Mouse (Mus musculus) stomach, embryonic 15.5 days (tissue): Measurements from ENCODE around the gene Dnah9. TPM values are rescaled to one million over a fixed set of nuclear protein-coding genes. Genes with fewer than 3 reads are reported as not detected.

Source experiments
- ATAC-seq: fragments of 200-750 bp; cut with Nextera tagmentation; 2 replicates; pipeline ENCODE4 v1.8.0; 2017; ENCODE audit warnings: low read depth, moderate number of reproducible peaks, moderate TSS enrichment; ENCODE audit not compliant: insufficient read depth, low FRiP score
- H3K27ac ChIP-seq: fragments of 300-500 bp; sonication (generic); 2 replicates; pipeline ENCODE4 v1.5.1; 2015; ENCODE audit warnings: mild to moderate bottlenecking, inconsistent platforms
- H3K27me3 ChIP-seq: fragments of 300-500 bp; sonication (generic); replicated peaks from 2 replicates; pipeline ENCODE4 v1.6.1; 2015; ENCODE audit warnings: inconsistent platforms
- H3K36me3 ChIP-seq: fragments of 300-500 bp; sonication (generic); 2 replicates; pipeline ENCODE4 v1.6.1; 2015; ENCODE audit warnings: inconsistent platforms
- H3K4me1 ChIP-seq: fragments of 300-500 bp; sonication (generic); 2 replicates; pipeline ENCODE4 v1.6.1; 2015; ENCODE audit warnings: inconsistent platforms
- H3K4me2 ChIP-seq: fragments of 300-500 bp; sonication (generic); 2 replicates; pipeline ENCODE4 v1.6.1; 2015; ENCODE audit warnings: mild to moderate bottlenecking, inconsistent platforms
- H3K4me3 ChIP-seq: fragments of 300-500 bp; sonication (generic); replicated peaks from 2 replicates; pipeline ENCODE4 v1.5.1; 2015; ENCODE audit warnings: inconsistent platforms
- H3K9ac ChIP-seq: fragments of 300-500 bp; sonication (generic); 2 replicates; pipeline ENCODE4 v1.6.1; 2015; ENCODE audit warnings: inconsistent platforms
- H3K9me3 ChIP-seq: fragments of 300-500 bp; sonication (generic); 2 replicates; pipeline ENCODE4 v1.6.1; 2016; ENCODE audit warnings: inconsistent platforms
- WGBS: fragments of 180-500 bp; shearing (Covaris S2); methylation state at CpG from one replicate; pipeline ENCODE4 v1.1.7; 2015; 5-methylcytosine and 5-hydroxymethylcytosine counted together
- polyA plus RNA-seq: library from polyadenylated mRNA; unstranded; fragments of >200 nt; fragmentation: Nextera tagmentation; extraction: Ambion mirVana; gene quantifications from 2 replicates; pipeline ENCODE4 v1.2.1, GENCODE M21; 2015

Dnah9 gene
- polyA plus RNA-seq, 1 experiment from 2014 or later = 0.27 TPM

DNA sequence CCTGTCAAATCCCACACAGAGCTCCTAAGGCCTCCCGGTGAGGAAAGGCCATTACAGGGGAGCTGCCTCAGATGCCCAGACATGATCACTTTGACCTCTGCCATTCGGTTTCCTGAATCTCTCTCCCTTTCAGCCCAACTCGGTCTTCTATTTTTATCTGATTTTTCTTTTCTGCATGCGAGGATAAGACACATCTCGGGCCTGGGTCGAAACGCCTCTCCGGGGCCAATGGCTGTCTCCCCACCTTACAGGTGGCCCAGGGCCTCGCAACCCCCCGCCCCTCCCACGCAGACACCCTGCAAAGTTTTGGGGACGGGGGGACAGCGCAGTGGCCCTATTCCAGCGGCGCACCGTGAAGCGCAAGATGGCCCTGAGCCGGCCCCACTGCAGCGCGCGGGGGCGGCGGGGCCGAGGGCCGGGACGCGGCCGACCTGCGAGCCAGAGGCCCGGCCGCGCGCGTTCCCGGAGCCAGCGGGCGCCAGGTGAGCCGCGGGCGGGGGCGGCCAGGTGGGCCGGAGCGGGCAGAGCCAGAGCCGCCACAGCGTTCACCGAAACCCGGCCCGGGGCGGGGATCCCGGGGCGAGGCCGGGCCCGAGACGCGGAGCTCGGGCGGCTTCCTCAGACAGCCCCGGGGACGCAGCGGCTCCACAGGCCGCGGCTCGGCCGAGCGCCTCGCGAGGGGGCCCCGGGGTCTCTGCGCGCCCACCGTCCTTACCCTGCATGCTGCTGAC, 380.8 kb downstream of the Dnah9 start:
- Histone ChIP-seq H3K27me3 (no peaks in the 10 kb centered on the region), H3K27ac (peak overlapping the region; percentile 88), H3K9me3 (no peaks in the 10 kb centered on the region), H3K4me1 (peaks cover 11% of the 10 kb centered on the region; the same call in 1 of the 2 replicates), H3K36me3 (no peaks in the 10 kb centered on the region), H3K4me3 (peak overlapping the region; percentile 95), H3K9ac (peak overlapping the region; percentile 95), H3K4me2 (peak overlapping the region; percentile 63)
- ATAC-seq = peak; percentile 83
- WGBS = under 1% methylated on average over 68 of the region's 71 CpGs

DNA sequence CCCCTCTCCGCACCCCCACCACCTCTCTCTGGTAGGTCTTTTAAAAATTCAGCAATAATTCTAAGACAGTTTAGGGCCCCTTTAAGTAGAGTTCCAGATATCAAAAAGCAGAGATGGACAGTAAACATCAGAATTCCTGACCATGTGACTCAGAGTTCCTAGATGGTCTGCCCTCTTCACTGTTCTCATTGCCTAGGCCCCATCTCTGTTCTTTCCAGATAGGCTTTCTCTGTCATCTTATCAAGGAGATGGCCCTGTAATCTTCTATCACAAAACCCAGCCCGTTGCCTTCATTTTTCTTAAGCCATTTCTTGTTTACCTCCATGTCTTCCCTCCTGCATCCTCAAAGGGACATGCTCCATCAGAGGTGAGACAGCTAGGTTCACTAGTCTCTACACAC, 382.2 kb downstream of the Dnah9 start:
- H3K27me3 ChIP-seq = no peaks in the 10 kb centered on the region
- peaks cover 11% of the 10 kb centered on the region; the same call in 1 of the 2 replicates for H3K4me1 ChIP-seq
- H3K4me2 ChIP-seq = peak overlapping the region; percentile 63
- H3K27ac ChIP-seq = no peak overlapping the region
- no peaks in the 10 kb centered on the region for H3K9me3 ChIP-seq
- 70% methylated on average over 2 of the region's 2 CpGs for WGBS
- no peak for ATAC-seq
- H3K9ac ChIP-seq = no peak overlapping the region
- H3K4me3 ChIP-seq = no peak overlapping the region; the same call in 1 of the 2 replicates
- no peaks in the 10 kb centered on the region for H3K36me3 ChIP-seq

DNA sequence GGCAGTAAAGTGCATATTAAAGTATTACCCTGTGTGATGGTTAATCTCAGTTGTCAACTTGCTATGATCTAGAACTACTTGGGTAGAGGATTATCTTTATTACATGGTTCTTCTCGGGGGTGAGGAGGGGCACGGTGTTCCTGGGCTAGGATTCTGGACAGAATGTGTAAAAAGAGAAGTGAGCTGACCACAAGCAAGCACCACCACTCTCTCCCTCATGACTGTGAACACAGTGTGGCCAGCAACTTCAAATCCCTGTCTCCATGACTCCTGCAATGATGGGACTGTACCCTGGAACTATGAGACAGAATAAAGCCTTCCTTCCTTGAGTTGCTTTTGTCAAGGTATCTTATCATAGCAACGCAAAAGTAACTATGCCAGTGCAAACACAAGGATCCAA, 386.8 kb downstream of the Dnah9 start:
- Histone ChIP-seq H3K4me1 (peaks cover 18% of the 10 kb centered on the region), H3K4me2 (no peak overlapping the region), H3K27me3 (no peaks in the 10 kb centered on the region), H3K9me3 (no peaks in the 10 kb centered on the region), H3K4me3 (no peak overlapping the region), H3K27ac (no peak overlapping the region), H3K9ac (no peak overlapping the region), H3K36me3 (0 out of 2 replicates have a peak, but pooled peaks cover 5% of the 10 kb centered on the region)
- ATAC-seq = no peak
- 67% methylated on average over 3 of the region's 3 CpGs for WGBS
